Mouse (Mus musculus) left cerebral cortex, adult 6 months (tissue): ENCODE measurements around the gene Gdf11. TPM values are rescaled to one million over a fixed set of nuclear protein-coding genes. Genes with fewer than 3 reads are reported as not detected.

Experiments used
- long read RNA-seq, 2 experiments: library from polyadenylated mRNA; unstranded; transcript quantifications; one replicate each; pipeline ENCODE4 v2.0.0; 2019 to 2020
- polyA plus RNA-seq: library from polyadenylated mRNA; unstranded; fragments of <200 nt; fragmentation: Nextera tagmentation; gene quantifications from 2 replicates; pipeline ENCODE4 v1.2.3, GENCODE M21; 2021

Gdf11 gene
- 2.9 and 4.7 TPM in 2 replicates for polyA plus RNA-seq
- long read RNA-seq, experiment 1, full-length matches to known transcripts: 3 of 12 reads
- long read RNA-seq, experiment 1, partial matches to known transcripts: 0 of 12 reads
- long read RNA-seq, experiment 1, other reads (novel, unspliced or antisense): 9 of 12 reads
- long read RNA-seq, experiment 2, partial matches to known transcripts: 0 of 12 reads
- long read RNA-seq, experiment 2, other reads (novel, unspliced or antisense): 12 of 12 reads

GRCm38 (mm10) chr10:128891296-128892094, at the start of gene Gdf11:
Gene Gdf11, minus strand, starts transcription at chr10:128891718.

GRCm38 (mm10) chr10:128933574-128933973, 42.1 kb upstream of the Gdf11 start, which contains the start of gene Itga7:
Gene Itga7, plus strand, starts transcription at chr10:128933818.

DNA sequence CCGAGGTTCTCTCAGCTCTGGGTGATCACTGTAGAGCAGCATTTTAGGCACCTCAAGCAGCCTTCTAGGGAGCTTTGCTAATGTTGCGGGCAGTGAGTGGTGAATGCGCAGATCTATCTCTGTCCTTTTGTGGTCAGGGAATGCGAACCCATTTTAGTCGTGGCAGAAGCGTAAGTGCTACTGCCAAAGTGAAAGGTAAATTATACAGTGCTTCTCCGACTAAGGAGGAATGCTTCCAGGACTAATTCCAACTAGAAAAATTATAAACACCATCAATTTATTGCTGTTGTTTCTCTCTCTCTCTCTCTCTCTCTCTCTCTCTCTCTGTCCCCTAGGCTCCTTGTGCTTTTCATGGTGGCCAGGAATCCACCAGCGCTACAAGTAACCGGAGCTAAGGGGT, 32.4 kb upstream of the Gdf11 start, which contains the start of gene Bloc1s1:
Gene Bloc1s1, minus strand, starts transcription at position 101 of the 400 bp plus-strand sequence.

GRCm38 (mm10) chr10:128922822-128923012, 31.2 kb upstream of the Gdf11 start, which contains the start of gene Rdh5:
Gene Rdh5, minus strand, starts transcription at chr10:128922888.

DNA sequence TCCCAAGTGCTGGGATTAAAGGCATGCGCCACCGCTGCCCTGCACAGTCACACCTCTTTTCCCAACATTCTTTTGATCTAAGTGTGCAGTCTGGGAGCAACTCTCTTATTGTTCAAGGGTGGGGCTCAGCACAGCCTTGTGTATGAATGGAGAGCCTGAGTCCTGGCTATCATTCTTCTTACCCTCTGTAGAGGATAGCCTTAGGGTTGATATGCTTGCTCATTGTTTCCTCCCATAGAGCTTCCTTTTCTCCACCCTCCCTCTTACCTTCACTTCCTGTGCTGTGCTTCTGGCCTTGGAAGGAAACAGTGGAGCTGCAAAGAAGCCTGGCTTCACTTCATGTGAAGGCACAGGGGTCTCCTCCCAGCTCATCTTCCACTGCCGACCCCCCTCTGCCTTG, 9.2 kb upstream of the Gdf11 start, which contains the start of gene Cd63:
Gene Cd63, plus strand, starts transcription at position 292 of the 400 bp plus-strand sequence.

Other genes starting within 250 kb of the Gdf11 start
- gene Ikzf4, start 245.7 kb downstream of the Gdf11 start, polyA plus RNA-seq: 3.2 and 6.0 TPM in 2 replicates
- 7.3 and 7.4 TPM in 2 replicates for gene Suox, start 217.6 kb downstream of the Gdf11 start, polyA plus RNA-seq
- 45.1 and 76.1 TPM in 2 replicates for gene Rab5b, start 195.5 kb downstream of the Gdf11 start, polyA plus RNA-seq
- 0.31 and 0.96 TPM in 2 replicates for gene Pmel, start 187.5 kb downstream of the Gdf11 start, polyA plus RNA-seq
- gene Cdk2, start 186.7 kb downstream of the Gdf11 start, polyA plus RNA-seq: 1.3 TPM in 2 replicates
- 4.4 and 4.6 TPM in 2 replicates for gene Dgka, start 146.9 kb downstream of the Gdf11 start, polyA plus RNA-seq
- gene Pym1, start 143.8 kb downstream of the Gdf11 start, polyA plus RNA-seq: 6.4 and 11.2 TPM in 2 replicates
- 0.12 and 0.13 TPM in 2 replicates for gene Mmp19, start 100.8 kb downstream of the Gdf11 start, polyA plus RNA-seq
- 16.9 and 25.3 TPM in 2 replicates for gene Dnajc14, start 87.7 kb downstream of the Gdf11 start, polyA plus RNA-seq
- 3.4 and 3.7 TPM in 2 replicates for gene Tmem198b, start 87.3 kb downstream of the Gdf11 start, polyA plus RNA-seq
- 113 and 124 TPM in 2 replicates for gene Sarnp, start 74.4 kb downstream of the Gdf11 start, polyA plus RNA-seq
- 21.7 and 22.4 TPM in 2 replicates for gene Ormdl2, start 70.1 kb downstream of the Gdf11 start, polyA plus RNA-seq
- gene Cd63, start 9.3 kb upstream of the Gdf11 start, polyA plus RNA-seq: 156 and 164 TPM in 2 replicates
- 7.4 and 8.4 TPM in 2 replicates for gene Rdh5, start 31.2 kb upstream of the Gdf11 start, polyA plus RNA-seq
- gene Bloc1s1, start 32.3 kb upstream of the Gdf11 start, polyA plus RNA-seq: 336 and 357 TPM in 2 replicates
- gene Itga7, start 42.1 kb upstream of the Gdf11 start, polyA plus RNA-seq: 2.2 and 2.5 TPM in 2 replicates
- gene Mettl7b, start 69.3 kb upstream of the Gdf11 start, polyA plus RNA-seq: not detected in 2 replicates
- not detected in 2 replicates for gene Olfr9, start 97.7 kb upstream of the Gdf11 start, polyA plus RNA-seq
- gene Olfr763, start 119.1 kb upstream of the Gdf11 start, polyA plus RNA-seq: not detected in 2 replicates
- not detected in 2 replicates for gene Olfr764-ps1, start 148.2 kb upstream of the Gdf11 start, polyA plus RNA-seq
- gene Olfr765, start 158.3 kb upstream of the Gdf11 start, polyA plus RNA-seq: not detected in 2 replicates
- gene Olfr766-ps1, start 177.3 kb upstream of the Gdf11 start, polyA plus RNA-seq: not detected in 2 replicates
- not detected in 2 replicates for gene Olfr767, start 191.2 kb upstream of the Gdf11 start, polyA plus RNA-seq
- not detected in 2 replicates for gene Olfr768, start 207.7 kb upstream of the Gdf11 start, polyA plus RNA-seq
- not detected in 2 replicates for gene Olfr769, start 226.1 kb upstream of the Gdf11 start, polyA plus RNA-seq
- not detected in 2 replicates for gene Olfr770, start 247.3 kb upstream of the Gdf11 start, polyA plus RNA-seq